Mouse (Mus musculus) right cerebral cortex, postnatal 36 days (tissue): ENCODE data around the gene Mpnd.
"Not testable (repeated sequence)": the region's sequence is repeated elsewhere in the genome, so short reads cannot be mapped to it uniquely, and the experiment has no call there.

ENCODE experiments used
- DNase-seq, 2 experiments: peaks; one replicate each; pipeline ENCODE4 v3.0.0; 2022; ENCODE audit warnings: low spot score in 2 of 2, mixed read lengths in 1 of 2

Gene Mpnd

DNA sequence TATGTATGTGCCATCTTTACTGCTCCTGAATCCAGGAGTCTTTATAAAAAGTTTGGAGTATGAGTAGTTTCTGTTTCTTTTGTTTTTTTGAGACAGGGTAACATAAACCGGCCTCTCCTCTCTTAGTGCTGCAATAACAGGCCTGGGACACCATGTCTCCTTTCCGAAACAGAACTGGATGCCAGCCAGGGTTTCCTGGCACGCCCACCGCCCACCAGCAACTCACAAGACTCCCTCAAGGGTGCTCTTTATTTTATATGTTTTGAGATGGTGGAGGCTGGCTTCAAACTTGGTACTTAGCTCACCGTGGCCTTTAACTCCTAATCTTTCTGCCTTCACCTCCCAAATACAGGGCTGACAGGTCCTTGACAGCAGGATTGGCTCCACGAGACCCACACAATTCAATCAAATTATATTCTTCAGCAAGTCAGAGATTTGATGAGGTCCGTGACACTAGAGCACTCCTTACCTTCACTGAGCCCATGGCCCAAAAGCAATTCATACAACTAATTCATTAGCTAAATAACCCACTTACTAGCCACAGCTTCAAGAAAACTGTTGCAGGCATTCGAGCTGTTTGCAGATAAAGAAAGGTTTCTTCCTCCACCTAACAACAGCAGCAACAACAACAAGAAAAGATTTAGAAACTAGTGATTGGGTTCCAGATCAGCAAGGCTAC lies 33.2 kb downstream of the Mpnd start:
- no peak for DNase-seq

DNA sequence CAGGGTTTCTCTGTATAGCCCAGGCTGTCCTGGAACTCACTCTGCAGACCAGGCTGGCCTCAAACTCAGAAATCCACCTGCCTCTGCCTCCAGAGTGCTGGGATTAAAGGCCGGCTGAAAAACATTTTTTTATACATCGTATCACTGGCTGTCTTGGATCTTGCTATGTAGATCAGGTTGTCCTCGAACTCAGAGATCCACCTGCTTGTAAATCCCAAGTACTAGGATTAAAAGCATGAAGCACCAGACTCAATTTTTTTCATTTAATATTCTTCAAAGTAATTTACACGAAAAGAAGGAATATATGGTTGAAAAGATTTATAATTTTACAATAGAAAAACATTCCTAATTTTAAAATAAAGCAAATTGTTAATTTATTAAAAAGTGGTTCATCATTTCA lies 33.8 kb downstream of the Mpnd start:
- DNase-seq, result no peak

DNA sequence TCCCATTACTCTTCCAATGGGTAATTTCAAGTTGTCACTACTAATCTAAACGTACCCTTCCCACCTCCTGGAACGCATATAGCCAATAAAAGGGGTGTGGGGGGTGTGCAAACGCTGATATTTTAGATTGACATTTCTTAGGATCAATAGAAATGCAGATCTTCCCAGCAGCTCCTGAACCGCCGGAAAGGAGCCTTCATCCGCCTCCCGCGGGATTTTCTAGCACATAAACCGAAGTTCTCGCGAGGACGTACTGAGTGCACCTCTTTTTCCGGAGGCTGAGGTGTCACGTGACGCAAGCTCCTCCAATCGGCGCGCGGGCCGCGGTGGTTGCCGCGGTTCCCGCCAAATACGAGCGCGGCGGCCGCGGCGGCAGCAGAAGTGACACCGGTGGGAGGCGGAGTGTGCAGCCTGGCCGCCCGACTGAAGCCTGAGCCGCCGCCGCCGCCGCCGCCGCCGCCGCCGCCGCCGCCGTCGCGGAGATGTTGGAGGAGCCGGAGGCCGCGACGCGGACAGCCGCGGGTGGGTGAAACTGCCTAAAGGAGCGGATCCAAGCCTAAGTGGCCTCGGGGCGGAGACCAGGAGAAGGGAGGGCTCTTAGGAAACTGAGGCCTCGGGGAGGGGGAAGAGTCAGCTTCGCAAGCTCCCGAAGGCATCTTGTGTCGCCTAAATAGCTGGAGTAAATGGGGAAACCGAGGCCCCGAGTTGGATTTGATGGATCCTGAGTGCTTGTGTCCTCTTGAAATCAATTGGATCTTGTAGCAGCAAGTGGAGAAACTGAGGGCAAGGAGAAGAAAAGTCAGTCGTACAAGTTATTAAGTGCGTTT lies 34.7 kb downstream of the Mpnd start, which contains the start of gene Chaf1a:
Gene Chaf1a (plus strand): TSS at position 410 of the 827 bp plus-strand sequence.
- DNase-seq, result peak; percentile 96 to 97

DNA sequence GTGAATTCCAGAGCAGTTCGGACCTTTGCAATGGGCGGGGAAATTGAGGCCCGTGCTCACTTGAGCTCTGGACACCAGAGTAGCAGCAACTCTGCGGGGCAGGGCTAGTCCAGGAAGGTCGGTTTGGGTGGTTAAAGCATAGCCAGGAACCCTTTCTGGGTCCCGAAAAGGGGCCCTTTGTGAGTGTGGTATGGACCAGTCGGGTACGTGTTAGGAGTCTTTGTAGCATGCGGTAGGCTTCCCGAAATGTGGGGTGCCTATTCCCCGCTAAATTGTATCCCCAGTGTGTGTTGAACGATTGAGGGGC lies 35.3 kb downstream of the Mpnd start:
- no peak for DNase-seq

DNA sequence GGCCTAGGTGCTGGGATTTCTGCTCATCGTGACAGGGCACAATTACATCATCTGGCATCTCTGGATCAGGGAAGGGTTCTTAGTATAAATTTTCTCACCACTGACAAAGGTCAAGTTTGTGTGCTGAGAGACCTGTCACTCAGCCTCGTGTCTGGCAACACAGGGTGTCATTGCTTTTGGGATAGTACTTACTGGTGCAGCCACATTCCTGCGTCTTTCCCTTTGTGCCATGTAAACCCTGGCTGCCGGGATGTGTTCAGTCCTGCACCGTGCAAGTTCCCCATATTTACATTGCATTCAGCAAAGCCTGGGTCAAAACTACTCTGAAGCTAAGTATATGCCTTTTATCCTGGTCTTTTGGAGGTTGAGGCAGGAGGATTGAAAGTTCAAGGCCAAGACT lies 45.9 kb downstream of the Mpnd start:
- DNase-seq, result no peak

DNA sequence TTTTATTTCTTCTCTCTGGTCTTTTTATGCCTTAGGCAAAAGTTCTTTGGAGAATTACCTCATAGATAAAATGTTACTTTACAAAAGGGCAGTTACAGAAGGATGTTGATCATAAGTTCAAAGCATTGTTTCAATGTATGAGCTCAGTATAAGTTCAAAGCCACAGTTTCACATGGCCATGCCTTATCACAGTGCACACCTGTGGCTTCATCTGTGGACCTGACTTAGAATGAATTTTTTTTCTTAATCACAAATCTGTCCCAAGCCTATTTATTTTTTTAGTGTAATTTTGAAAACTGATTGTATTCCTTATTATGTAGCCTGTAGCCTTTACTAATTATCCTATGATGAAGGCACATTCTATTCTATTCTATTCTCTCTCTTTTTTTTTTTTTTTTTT lies 49.4 kb downstream of the Mpnd start:
- DNase-seq, result no peak

DNA sequence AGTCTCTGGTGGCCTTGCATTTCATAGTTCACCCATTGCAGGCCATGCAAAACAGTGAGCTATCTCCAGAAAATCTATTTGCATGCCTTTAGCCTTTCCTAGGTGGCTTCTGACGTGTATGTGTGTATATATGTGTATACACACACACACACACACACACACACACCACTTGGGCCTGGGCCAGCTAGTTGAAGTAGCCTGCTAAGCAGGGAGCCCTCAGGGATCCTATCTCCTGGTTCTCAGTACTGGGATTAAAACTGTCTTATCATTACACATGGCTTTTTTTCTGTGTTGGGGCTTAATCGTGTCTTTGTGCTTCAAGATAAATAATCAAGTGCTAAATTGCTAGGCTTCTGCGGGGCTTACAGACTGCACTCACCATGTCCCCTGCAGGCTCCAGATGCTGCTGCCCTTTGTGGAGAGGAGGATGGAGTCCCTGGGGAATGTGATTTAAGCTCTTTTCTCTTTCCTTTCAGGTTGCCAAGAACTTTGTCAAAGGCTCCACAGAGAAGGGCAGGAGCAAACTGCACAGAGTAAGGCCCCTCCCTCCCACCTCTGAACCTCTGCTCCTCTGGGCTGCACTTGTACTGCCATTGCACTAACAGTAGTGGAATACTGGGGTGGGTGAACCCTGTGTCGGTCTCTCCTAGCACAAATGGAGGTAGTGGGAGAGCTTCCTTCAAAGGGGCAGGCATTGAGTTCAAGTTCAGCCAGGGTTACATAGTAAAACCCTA lies 50.6 kb downstream of the Mpnd start:
- no peak for DNase-seq

DNA sequence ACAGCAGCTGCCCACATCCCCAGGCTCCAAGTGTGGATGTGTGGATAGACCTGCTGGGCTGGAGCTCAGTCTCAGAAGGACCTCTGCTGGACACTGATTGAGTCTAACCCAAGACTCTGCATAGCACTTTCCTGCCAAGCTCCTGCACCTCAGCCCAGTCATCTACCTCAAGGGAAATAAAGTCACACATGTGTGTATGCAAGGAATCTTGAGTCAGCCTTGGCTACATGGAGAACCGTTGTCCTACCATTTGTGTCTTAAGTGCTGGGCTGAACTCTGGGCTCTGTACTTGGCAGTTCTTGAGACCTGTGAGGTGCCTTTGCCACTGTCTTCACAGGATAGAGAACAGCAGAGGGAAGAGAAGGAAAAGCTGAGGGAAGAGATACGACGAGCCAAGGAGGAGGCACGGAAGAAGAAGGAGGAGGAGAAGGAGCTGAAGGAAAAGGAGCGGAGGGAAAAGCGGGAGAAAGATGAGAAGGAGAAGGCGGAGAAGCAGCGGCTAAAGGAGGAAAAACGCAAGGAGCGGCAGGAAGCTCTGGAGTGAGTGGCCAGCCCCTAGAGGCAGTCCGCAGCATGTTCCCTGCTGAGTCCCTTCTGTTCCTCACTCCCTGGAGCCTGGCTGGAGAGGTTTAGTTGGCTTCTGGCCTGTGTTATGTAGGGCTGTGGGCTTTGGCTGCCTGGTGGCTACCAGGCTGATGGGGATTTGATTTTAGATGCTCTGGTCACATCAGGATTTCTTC lies 52.0 kb downstream of the Mpnd start:
- no peak for DNase-seq

DNA sequence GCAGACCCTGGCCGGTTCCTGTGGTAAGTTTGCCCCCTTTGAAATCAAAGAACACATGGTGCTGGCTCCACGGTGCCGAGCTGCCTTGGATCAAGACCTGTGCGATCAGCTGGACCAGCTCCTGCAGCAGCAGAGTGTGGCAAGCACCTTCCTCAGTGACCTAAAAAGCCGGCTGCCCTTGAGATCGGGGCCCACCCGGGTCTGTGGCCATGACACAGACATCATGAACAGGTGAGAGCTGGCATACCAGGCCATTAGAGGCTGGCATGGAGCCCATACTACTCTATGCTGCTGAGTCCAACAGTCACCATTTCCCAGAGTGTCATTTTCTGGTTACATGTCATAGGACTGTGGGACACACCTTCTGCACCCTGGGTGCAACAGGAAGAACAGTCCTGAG lies 56.6 kb downstream of the Mpnd start:
- no peak for DNase-seq

DNA sequence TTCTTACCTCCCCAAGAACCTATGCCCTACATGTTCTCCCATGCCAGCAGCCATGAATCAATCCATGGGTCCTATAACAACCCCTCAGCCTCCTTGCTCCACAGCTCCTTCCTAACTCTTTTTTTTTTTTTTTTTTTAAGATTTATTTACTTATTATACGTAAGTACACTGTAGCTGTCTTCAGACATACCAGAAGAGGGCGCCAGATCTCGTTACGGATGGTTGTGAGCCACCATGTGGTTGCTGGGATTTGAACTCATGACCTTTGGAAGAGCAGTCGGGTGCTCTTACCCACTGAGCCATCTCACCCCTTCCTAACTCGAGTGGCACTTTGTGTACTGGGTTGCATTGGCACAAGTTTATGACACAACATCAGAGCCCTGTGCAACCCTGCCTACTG lies 60.2 kb downstream of the Mpnd start:
- not testable (repeated sequence) for DNase-seq
